Mouse (Mus musculus) stomach, embryonic 14.5 days (tissue): ENCODE results near the gene Hist1h4m. TPM values are rescaled to one million over a fixed set of nuclear protein-coding genes. Genes with fewer than 3 reads are reported as not detected.
"Not testable (repeated sequence)": the region's sequence is repeated elsewhere in the genome, so short reads cannot be mapped to it uniquely, and the experiment has no call there.

Experiments used
- ATAC-seq: fragments of 200-750 bp; cut with Nextera tagmentation; 2 replicates; pipeline ENCODE4 v1.8.0; 2017; ENCODE audit warnings: low read depth, moderate TSS enrichment; ENCODE audit not compliant: insufficient number of reproducible peaks, insufficient read depth, low FRiP score
- H3K27ac ChIP-seq: fragments of 300-500 bp; sonication (generic); 2 replicates; pipeline ENCODE4 v1.5.1; 2014; ENCODE audit warnings: mild to moderate bottlenecking, low read length, moderate library complexity, mixed read lengths
- H3K27me3 ChIP-seq: fragments of 300-500 bp; sonication (generic); 2 replicates; pipeline ENCODE4 v1.6.1; 2014; ENCODE audit warnings: low read length, control low read depth, mixed read lengths; ENCODE audit not compliant: control insufficient read depth, insufficient read depth
- H3K36me3 ChIP-seq: fragments of 300-500 bp; sonication (generic); 2 replicates; pipeline ENCODE4 v1.6.1; 2014; ENCODE audit warnings: mild to moderate bottlenecking, control low read depth, low read length, moderate library complexity, mixed read lengths; ENCODE audit not compliant: control insufficient read depth, insufficient read depth
- H3K4me1 ChIP-seq: fragments of 300-500 bp; sonication (generic); 2 replicates; pipeline ENCODE4 v1.6.1; 2014; ENCODE audit warnings: low read length, control low read depth, mixed read lengths; ENCODE audit not compliant: control insufficient read depth, insufficient read depth
- H3K4me2 ChIP-seq: fragments of 300-500 bp; sonication (generic); replicated peaks from 2 replicates; pipeline ENCODE4 v1.6.1; 2014; ENCODE audit warnings: low read depth, low read length, control low read depth
- H3K4me3 ChIP-seq: fragments of 300-500 bp; sonication (generic); 2 replicates; pipeline ENCODE4 v1.5.1; 2014; ENCODE audit warnings: low read depth, low read length, control low read depth
- H3K9ac ChIP-seq: fragments of 300-500 bp; sonication (generic); replicated peaks from 2 replicates; pipeline ENCODE4 v1.6.1; 2014; ENCODE audit warnings: low read depth, mild to moderate bottlenecking, control low read depth, low read length, moderate library complexity, mixed read lengths
- H3K9me3 ChIP-seq: fragments of 300-500 bp; sonication (generic); 2 replicates; pipeline ENCODE4 v1.6.1; 2016; ENCODE audit warnings: low read depth, low read length, control low read depth; ENCODE audit not compliant: control insufficient read depth
- WGBS: fragments of 180-500 bp; shearing (Covaris S2); extraction: QIAGEN DNeasy Blood & Tissue Kit; methylation state at CpG from one replicate; pipeline ENCODE4 v1.1.7; 2014; 5-methylcytosine and 5-hydroxymethylcytosine counted together
- polyA plus RNA-seq: library from polyadenylated mRNA; unstranded; fragments of >200 nt; fragmentation: Nextera tagmentation; extraction: Ambion mirVana; gene quantifications from 2 replicates; pipeline ENCODE4 v1.2.1, GENCODE M21; 2014

Gene Hist1h4m
- polyA plus RNA-seq, 1 experiment from 2014 or later = not detected

DNA sequence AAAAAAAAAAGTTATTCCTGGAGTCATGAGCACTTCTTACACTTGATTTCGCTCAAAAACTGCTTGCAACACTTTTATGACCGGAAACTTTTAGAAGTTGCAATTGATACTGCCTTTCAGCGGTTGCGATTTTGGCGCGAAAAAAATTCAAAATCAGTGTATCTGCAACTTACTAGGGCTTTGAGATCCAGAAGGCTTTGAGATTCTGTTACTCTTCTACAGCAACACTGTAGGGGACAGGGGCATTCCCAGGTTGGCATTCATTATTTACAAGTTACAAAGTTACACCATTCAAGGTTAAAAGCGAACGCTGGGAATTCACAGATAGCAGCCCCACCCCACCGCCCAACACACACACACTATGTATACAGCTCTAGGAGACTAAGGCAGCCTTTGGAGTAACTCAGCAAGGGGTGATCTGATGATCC is 27.8 kb upstream of the Hist1h4m start:
- Histone ChIP-seq H3K9me3 (no peaks in the 10 kb centered on the region), H3K36me3 (no peaks in the 10 kb centered on the region), H3K27ac (peak overlapping the region; percentile 93), H3K4me1 (peaks cover 20% of the 10 kb centered on the region; the same call in 1 of the 2 replicates), H3K27me3 (no peaks in the 10 kb centered on the region), H3K9ac (peak overlapping the region; percentile 25), H3K4me3 (peak overlapping the region; percentile 36), H3K4me2 (peak overlapping the region; percentile 43)
- WGBS = 1% methylated on average over 9 of the region's 9 CpGs
- ATAC-seq = no peak

DNA sequence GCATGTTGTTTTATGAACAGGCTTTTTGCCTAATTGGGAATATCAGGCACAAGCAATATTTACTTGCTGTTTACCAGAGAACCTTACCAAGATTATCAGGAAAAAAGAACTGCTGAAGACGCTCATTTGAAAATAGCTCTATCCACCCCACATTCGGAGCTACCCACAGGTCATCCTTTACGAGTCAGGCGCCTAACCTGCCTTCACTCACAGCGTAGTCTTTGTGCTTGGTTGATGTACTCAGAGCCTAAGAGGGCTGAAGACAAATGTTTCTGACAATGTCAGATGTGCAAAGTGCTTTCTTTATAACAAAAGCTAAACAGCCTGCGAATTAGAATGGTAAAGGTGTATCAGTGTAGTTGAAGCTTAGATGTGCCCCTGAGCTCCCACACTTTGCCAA is 27.2 kb upstream of the Hist1h4m start:
- Histone ChIP-seq H3K27me3 (no peaks in the 10 kb centered on the region), H3K4me2 (peak overlapping the region; percentile 43), H3K9me3 (no peaks in the 10 kb centered on the region), H3K36me3 (no peaks in the 10 kb centered on the region), H3K4me1 (peaks cover 20% of the 10 kb centered on the region; the same call in 1 of the 2 replicates), H3K9ac (peak overlapping the region; percentile 25), H3K4me3 (peak overlapping the region; percentile 36), H3K27ac (peak overlapping the region; percentile 93)
- 22% methylated on average over 6 of the region's 6 CpGs for WGBS
- ATAC-seq = no peak

DNA sequence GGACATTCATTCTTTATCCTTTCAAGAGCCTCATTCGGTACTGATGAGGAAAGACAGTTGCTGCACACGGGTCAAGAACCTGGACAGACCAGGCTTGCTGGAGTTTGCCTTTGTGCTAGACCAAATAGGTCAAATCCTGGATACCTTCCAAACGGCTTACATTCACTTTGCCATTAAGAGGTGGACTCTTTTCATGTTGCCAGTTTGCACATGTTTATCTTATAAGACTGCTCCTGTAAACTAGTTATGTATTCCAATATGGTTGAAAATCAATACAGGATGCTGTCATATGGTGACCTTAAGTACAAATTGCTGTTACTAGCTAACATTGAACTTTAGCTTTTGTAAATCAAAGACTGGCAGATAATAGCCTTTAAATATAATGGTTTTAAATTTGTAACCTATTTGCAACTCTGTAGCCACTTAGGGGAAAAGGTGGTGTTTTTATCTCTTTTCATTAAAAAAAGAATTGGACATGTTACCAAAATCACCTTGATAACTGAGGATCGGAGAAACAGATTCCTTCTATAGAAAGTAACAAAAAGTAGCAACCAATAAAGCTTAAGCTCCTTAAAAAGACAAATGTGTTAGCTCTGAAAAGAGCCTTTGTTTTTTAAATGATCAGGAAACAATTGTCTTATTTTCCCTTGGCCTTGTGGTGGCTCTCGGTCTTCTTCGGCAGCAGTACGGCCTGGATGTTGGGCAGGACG is 25.2 kb upstream of the Hist1h4m start:
- Histone ChIP-seq H3K27me3 (no peaks in the 10 kb centered on the region), H3K9me3 (no peaks in the 10 kb centered on the region), H3K9ac (peak overlapping the region; percentile 34; the same call in 1 of the 2 replicates), H3K4me1 (peaks cover 24% of the 10 kb centered on the region; the same call in 1 of the 2 replicates), H3K4me3 (peak overlapping the region; percentile 29), H3K4me2 (peak overlapping the region; percentile 46), H3K27ac (peak overlapping the region; percentile 82), H3K36me3 (no peaks in the 10 kb centered on the region)
- 3% methylated on average over 8 of the region's 8 CpGs for WGBS
- no peak for ATAC-seq

DNA sequence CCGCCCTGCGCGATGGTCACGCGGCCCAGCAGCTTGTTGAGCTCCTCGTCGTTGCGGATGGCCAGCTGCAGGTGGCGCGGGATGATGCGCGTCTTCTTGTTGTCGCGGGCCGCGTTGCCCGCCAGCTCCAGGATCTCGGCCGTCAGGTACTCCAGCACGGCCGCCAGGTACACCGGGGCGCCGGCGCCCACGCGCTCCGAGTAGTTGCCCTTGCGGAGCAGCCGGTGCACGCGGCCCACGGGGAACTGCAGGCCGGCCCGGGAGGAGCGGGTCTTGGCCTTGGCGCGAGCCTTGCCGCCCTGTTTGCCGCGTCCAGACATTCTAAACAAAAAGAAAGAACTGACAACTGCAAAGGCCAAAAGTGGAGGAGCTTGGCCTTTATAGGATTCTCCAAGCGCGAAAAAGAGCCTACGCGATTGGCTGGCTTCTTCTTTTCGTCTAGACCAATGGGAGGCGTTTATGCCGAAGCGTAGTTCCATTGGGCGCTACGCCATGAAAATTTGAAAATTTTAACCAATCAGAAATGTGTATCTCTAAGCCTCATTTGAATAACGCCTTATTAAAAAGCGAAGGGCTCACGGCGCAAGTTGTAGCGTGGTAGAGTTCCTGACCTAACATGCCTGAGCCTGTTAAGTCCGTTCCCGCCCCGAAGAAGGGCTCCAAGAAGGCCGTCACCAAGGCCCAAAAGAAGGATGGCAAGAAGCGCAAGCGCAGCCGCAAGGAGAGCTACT is 24.5 kb upstream of the Hist1h4m start, which contains the start of the genes Hist1h2an and Hist1h2bp:
TSS of gene Hist1h2an (minus strand) at position 320 of the 731 bp plus-strand sequence.
TSS of gene Hist1h2bp (plus strand) at position 563 of the 731 bp plus-strand sequence.
- not testable (repeated sequence) for H3K36me3 ChIP-seq, H3K27me3 ChIP-seq, H3K9me3 ChIP-seq
- Histone ChIP-seq H3K4me2 (peak within 1 kb of the TSS; percentile 46), H3K27ac (peak within 1 kb of the TSS; percentile 82), H3K4me1 (peaks cover 24% of the 10 kb centered on the region; the same call in 1 of the 2 replicates), H3K4me3 (peak within 1 kb of the TSS; percentile 29), H3K9ac (peak within 1 kb of the TSS; percentile 34)
- peak; percentile 93 for ATAC-seq
- 1% methylated on average over 32 of the region's 63 CpGs for WGBS

DNA sequence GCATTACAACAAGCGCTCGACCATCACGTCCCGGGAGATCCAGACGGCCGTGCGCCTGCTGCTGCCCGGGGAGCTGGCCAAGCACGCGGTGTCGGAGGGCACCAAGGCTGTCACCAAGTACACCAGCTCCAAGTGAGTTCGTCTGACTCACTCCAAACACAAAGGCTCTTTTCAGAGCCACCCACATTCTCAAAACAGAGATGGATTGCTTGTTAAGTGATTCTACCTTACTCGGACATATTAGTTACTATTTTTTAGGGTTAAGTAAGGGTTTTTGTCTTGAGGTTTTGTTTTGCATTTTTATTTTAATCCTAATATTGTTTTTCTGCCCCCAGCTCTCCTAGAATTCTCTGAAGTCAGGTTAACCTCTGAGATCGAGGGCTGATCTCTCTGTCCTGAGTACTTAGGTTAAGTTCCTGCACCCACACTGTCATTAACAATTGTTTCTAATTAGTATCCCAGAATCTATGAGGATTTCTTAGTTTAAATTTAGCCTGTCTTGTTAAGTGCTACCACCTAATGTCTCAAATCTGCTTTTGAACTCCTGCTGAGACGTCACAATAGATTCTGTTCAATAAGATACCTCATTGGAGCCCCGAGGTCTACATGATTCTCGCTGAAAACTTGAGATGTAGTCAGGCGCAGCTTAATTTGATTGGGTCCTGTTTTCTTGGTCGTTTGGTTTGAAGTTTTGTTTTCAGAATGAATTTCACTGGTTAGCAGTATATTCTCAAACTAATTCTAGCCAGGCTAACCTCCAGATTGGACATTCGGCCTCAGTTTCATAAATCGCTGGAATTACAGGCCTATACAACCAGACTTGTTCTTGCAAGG is 23.6 kb upstream of the Hist1h4m start:
- Histone ChIP-seq H3K4me3 (peak overlapping the region; percentile 29; the same call in 1 of the 2 replicates), H3K27me3 (no peaks in the 10 kb centered on the region), H3K27ac (peak overlapping the region; percentile 79), H3K9me3 (no peaks in the 10 kb centered on the region), H3K36me3 (no peaks in the 10 kb centered on the region), H3K4me1 (peaks cover 24% of the 10 kb centered on the region; the same call in 1 of the 2 replicates), H3K9ac (peak overlapping the region; percentile 33), H3K4me2 (peak overlapping the region; percentile 40)
- ATAC-seq = no peak
- WGBS = 25% methylated on average over 13 of the region's 21 CpGs

DNA sequence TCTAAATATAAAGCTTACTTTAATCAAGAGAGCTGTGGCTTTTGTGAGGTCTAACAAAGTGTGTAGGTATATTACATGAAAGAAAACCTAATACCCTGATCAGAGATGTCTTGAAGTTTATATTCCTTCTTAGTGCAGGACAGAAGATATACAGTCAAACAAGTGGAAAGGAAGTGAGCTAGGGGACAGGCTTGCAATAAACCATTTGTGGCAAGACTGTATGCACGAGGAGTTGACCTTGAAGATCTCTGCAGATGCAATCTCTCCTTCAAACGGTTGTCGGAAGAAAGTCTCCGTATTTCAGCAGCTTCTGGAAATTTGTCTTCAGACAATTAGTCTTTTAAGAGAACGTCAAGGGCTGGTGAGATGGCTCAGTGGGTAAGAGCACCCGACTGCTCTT is 21.6 kb upstream of the Hist1h4m start:
- no peaks in the 10 kb centered on the region for H3K36me3 ChIP-seq
- H3K4me1 ChIP-seq = peaks cover 17% of the 10 kb centered on the region; the same call in 1 of the 2 replicates
- no peak overlapping the region for H3K27ac ChIP-seq
- H3K4me2 ChIP-seq = no peak overlapping the region
- H3K27me3 ChIP-seq = no peaks in the 10 kb centered on the region
- H3K9me3 ChIP-seq = no peaks in the 10 kb centered on the region
- no peak for ATAC-seq
- WGBS = 42% methylated on average over 6 of the region's 6 CpGs
- H3K4me3 ChIP-seq = no peak overlapping the region
- H3K9ac ChIP-seq = no peak overlapping the region

DNA sequence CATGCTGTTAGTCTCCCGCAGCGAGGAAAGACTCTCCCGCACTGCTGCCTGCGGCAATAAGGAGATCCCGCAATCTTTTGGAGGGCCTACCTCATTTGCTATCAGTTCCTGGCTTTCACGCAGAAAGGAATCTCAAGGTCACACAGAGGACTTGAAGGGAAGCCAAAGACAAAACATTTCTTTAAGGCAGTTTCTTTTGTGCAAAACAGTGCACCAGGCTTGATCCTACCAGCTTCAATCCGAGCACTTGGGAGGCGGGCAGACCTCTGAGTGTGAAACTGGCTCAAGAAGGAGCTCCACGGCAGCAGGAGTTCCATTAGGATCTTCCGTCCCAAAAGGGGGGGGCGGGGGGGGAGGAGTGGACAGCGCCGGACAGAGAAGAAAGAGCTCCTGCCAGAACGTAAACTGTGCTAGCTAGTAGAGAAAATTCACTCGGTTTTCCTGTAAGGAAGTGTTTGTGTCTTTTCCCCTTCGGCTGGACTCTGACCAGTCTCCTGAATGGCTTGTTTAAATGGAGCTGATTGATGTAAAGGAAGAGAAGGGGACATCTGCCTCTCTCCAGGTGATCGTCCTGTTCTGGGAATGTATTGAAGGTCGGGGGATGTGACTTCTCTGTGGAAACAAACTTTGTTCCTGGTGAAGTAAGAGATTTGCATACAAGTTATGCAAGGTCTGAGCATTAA is 20.8 kb upstream of the Hist1h4m start:
- Histone ChIP-seq H3K9me3 (no peaks in the 10 kb centered on the region), H3K27me3 (no peaks in the 10 kb centered on the region), H3K4me2 (peak overlapping the region; percentile 51), H3K27ac (peak overlapping the region; percentile 39; the same call in 1 of the 2 replicates), H3K4me3 (peak overlapping the region; percentile 20; the same call in 1 of the 2 replicates), H3K36me3 (no peaks in the 10 kb centered on the region), H3K4me1 (peaks cover 14% of the 10 kb centered on the region; the same call in 1 of the 2 replicates), H3K9ac (peak overlapping the region; percentile 32; the same call in 1 of the 2 replicates)
- 10% methylated on average over 18 of the region's 18 CpGs for WGBS
- ATAC-seq = no peak
